Mouse (Mus musculus): ENCODE data around the gene Dus2. TPM values are rescaled to one million over a fixed set of nuclear protein-coding genes. Genes with fewer than 3 reads are reported as not detected.
A peak's percentile ranks its signal among the peaks of the same experiment; 100 is the strongest.

The Dus2 gene
- total and polyA plus RNA-seq, 3 experiments, result 20.7 to 27.2 (median 23.2) TPM

- Histone ChIP-seq H3K4me2 (ENCODE audit: insufficient read depth, low read depth, poor library complexity, severe bottlenecking) (no peak overlapping the region), H3K4me3 (replicated peaks in 1 of 3; ENCODE audit: low read depth in 2 of 3, low read length in 2 of 3, poor library complexity in 1 of 3) (no peak overlapping the region), H3K36me3 (replicated peaks in 1 of 2; ENCODE audit: control insufficient read depth in 1 of 2, insufficient read depth in 1 of 2, low read length in 1 of 2) (peaks cover 30 to 75% of the 10 kb centered on the region in 2 experiments), H3K9ac (ENCODE audit: insufficient read depth, low read depth) (no peak overlapping the region), H3K79me2 (replicated peaks; ENCODE audit: control insufficient read depth, extremely low read depth, insufficient read depth, poor library complexity, severe bottlenecking) (no peaks in the 10 kb centered on the region), H3K4me1 (ENCODE audit: control insufficient read depth in 1 of 2, insufficient read depth in 2 of 2) (no peaks in the 10 kb centered on the region), H3K9me3 (replicated peaks; ENCODE audit: low read length) (no peaks in the 10 kb centered on the region), H3K27me3 (replicated peaks) (no peaks in the 10 kb centered on the region), H3K27ac (ENCODE audit: insufficient read depth, low read depth) (no peak overlapping the region)
- TF ChIP-seq NELFE (IDR thresholded peaks at IDR 0.05; ENCODE audit: low read depth, low read length), result no peak
- no peak for TF ChIP-seq RAD21 (IDR thresholded peaks at IDR 0.05; ENCODE audit: low read depth, low read length)
- no peak for TF ChIP-seq USF1 (IDR thresholded peaks at IDR 0.05; ENCODE audit: low read depth, low read length)
- no peak for TF ChIP-seq ZMIZ1 (IDR thresholded peaks at IDR 0.05; ENCODE audit: low read depth, low read length)
- TF ChIP-seq POLR2A (IDR thresholded peaks at IDR 0.05; ENCODE audit: low read depth, low read length), result no peak
- no peak for TF ChIP-seq KAT2A (IDR thresholded peaks at IDR 0.05; ENCODE audit: insufficient replicate concordance, low read length)
- in situ Hi-C loops (cut with MboI; ENCODE audit: low pct_ligation_motif_present, low pct_unique_long_range_greater_than_20kb, low sequenced_read_pairs), result no loop called here
- dilution Hi-C loops (cut with MboI; ENCODE audit: extremely low pct_ligation_motif_present, extremely low pct_unique_long_range_greater_than_20kb, low sequenced_read_pairs), result no loop called here
- no peak for DNase-seq (ENCODE audit: extremely low read depth)
These were observed 26.9 kb downstream of the Dus2 start for GRCm38 (mm10) chr8:106018039-106018438.

- H3K27ac ChIP-seq (ENCODE audit: insufficient read depth, low read depth), result no peak overlapping the region
- H3K27me3 ChIP-seq (replicated peaks), result no peaks in the 10 kb centered on the region
- in situ Hi-C loops (cut with MboI; ENCODE audit: low pct_ligation_motif_present, low pct_unique_long_range_greater_than_20kb, low sequenced_read_pairs) (no loop called here), dilution Hi-C loops (cut with MboI; ENCODE audit: extremely low pct_ligation_motif_present, extremely low pct_unique_long_range_greater_than_20kb, low sequenced_read_pairs) (no loop called here)
- H3K4me3 ChIP-seq (replicated peaks in 1 of 3; ENCODE audit: low read depth in 2 of 3, low read length in 2 of 3, poor library complexity in 1 of 3), result no peak overlapping the region
- no peaks in the 10 kb centered on the region for H3K4me1 ChIP-seq (ENCODE audit: control insufficient read depth in 1 of 2, insufficient read depth in 2 of 2)
- TF ChIP-seq MAX (IDR thresholded peaks at IDR 0.05; ENCODE audit: low read length) (peak; percentile 55; the same call in 1 of the 2 replicates), NELFE (IDR thresholded peaks at IDR 0.05; ENCODE audit: low read depth, low read length) (peak; percentile 58; the same call in 1 of the 2 replicates), MXI1 (IDR thresholded peaks at IDR 0.05; ENCODE audit: low read depth, low read length) (no peak), ELF1 (IDR thresholded peaks at IDR 0.05; ENCODE audit: low read depth, low read length) (0 out of 2 replicates have a peak, but pooled peaks have one; percentile 33), MYC (IDR thresholded peaks at IDR 0.05; ENCODE audit: low read depth, low read length) (peak; percentile 59), CHD1 (IDR thresholded peaks at IDR 0.05; ENCODE audit: low read depth, low read length) (no peak), BHLHE40 (IDR thresholded peaks at IDR 0.05; ENCODE audit: low read depth, low read length) (0 out of 2 replicates have a peak, but pooled peaks have one; percentile 23), POLR2A (IDR thresholded peaks at IDR 0.05; ENCODE audit: low read depth, low read length) (no peak), SIN3A (IDR thresholded peaks at IDR 0.05; ENCODE audit: low read length) (peak; percentile 49; the same call in 1 of the 2 replicates), IRF4 (IDR thresholded peaks at IDR 0.05; ENCODE audit: low read depth, low read length) (peak; percentile 57; the same call in 1 of the 2 replicates), JUND (conservative IDR thresholded peaks at IDR 0.05; ENCODE audit: low read depth, low read length) (peak; percentile 39; the same call in 1 of the 2 replicates), SMC3 (IDR thresholded peaks at IDR 0.05; ENCODE audit: low read depth, low read length) (peak; percentile 99), MEF2A (IDR thresholded peaks at IDR 0.05; ENCODE audit: borderline replicate concordance, low read depth, low read length) (peak; percentile 45; the same call in 1 of the 2 replicates), ZNF384 (IDR thresholded peaks at IDR 0.05; ENCODE audit: low read depth, low read length) (peak; percentile 34; the same call in 1 of the 2 replicates), TBP (conservative IDR thresholded peaks at IDR 0.05; ENCODE audit: low read depth, low read length) (no peak), CTCF (conservative IDR thresholded peaks at IDR 0.05 in 1 of 2, IDR thresholded peaks at IDR 0.05 in 1 of 2; ENCODE audit: low read depth in 2 of 2, low read length in 2 of 2) (peak; percentile 89 to 98), PAX5 (IDR thresholded peaks at IDR 0.05; ENCODE audit: low read length) (no peak), MAZ (IDR thresholded peaks at IDR 0.05; ENCODE audit: low read depth, low read length) (peak; percentile 40; the same call in 1 of the 2 replicates), HCFC1 (IDR thresholded peaks at IDR 0.05; ENCODE audit: low read depth, low read length) (0 out of 2 replicates have a peak, but pooled peaks have one; percentile 20), ZC3H11A (IDR thresholded peaks at IDR 0.05; ENCODE audit: low read depth, low read length) (peak; percentile 94), GABPA (IDR thresholded peaks at IDR 0.05; ENCODE audit: insufficient replicate concordance, low read depth, low read length) (no peak), RAD21 (IDR thresholded peaks at IDR 0.05; ENCODE audit: low read depth, low read length) (peak; percentile 98), KAT2A (IDR thresholded peaks at IDR 0.05; ENCODE audit: insufficient replicate concordance, low read length) (no peak), NRF1 (IDR thresholded peaks at IDR 0.05; ENCODE audit: low read depth, low read length) (peak; percentile 44; the same call in 1 of the 2 replicates), RCOR1 (conservative IDR thresholded peaks at IDR 0.05; ENCODE audit: low read depth, low read length) (0 out of 2 replicates have a peak, but pooled peaks have one; percentile 58)
- H3K9ac ChIP-seq (ENCODE audit: insufficient read depth, low read depth), result no peak overlapping the region
- no peaks in the 10 kb centered on the region; the same call in 1 of the 2 replicates for H3K79me2 ChIP-seq (replicated peaks; ENCODE audit: control insufficient read depth, extremely low read depth, insufficient read depth, poor library complexity, severe bottlenecking)
- no peak overlapping the region for H3K4me2 ChIP-seq (ENCODE audit: insufficient read depth, low read depth, poor library complexity, severe bottlenecking)
- H3K9me3 ChIP-seq (replicated peaks; ENCODE audit: low read length), result no peaks in the 10 kb centered on the region
- DNase-seq (ENCODE audit: extremely low read depth), result peak; percentile 82
- H3K36me3 ChIP-seq (replicated peaks in 1 of 2; ENCODE audit: control insufficient read depth in 1 of 2, insufficient read depth in 1 of 2, low read length in 1 of 2), result peaks cover 30 to 80% of the 10 kb centered on the region in 2 experiments
These were observed 31.3 kb downstream of the Dus2 start for GRCm38 (mm10) chr8:106022483-106022882.

All from CH12.LX (cell line).